Mouse (Mus musculus) liver, postnatal 0 days (tissue): Measurements from ENCODE around the gene Fxyd5.

Experiments used
- CTCF ChIP-seq: sonication (generic); IDR thresholded peaks from 2 replicates; pipeline ENCODE4 v1.5.1; 2016; ENCODE audit warnings: antibody characterized with exemption, low read depth
- EP300 ChIP-seq: IDR thresholded peaks from 2 replicates; pipeline ENCODE4 v1.6.1; 2016; ENCODE audit warnings: antibody characterized with exemption, low read depth, mild to moderate bottlenecking

GRCm38 (mm10) chr7:31041023-31041407, 1.3 kb downstream of the Fxyd5 start:
- TF ChIP-seq CTCF (no peak), EP300 (no peak)
